Mouse (Mus musculus) frontal cortex, postnatal 25 days (tissue): ENCODE results near the gene Dync1li2.

ENCODE experiments used
- DNase-seq, 2 experiments: peaks; one replicate each; pipeline ENCODE4 v3.0.0; 2022; ENCODE audit warnings: low spot score in 2 of 2

Gene Dync1li2

GRCm38 (mm10) chr8:104380961-104381411, 61.9 kb downstream of the Dync1li2 start:
- no peak for DNase-seq

GRCm38 (mm10) chr8:104380269-104380668, 62.6 kb downstream of the Dync1li2 start:
- no peak for DNase-seq

- no peak for DNase-seq
These were observed 63.5 kb downstream of the Dync1li2 start for GRCm38 (mm10) chr8:104379301-104379836.

- DNase-seq: no peak
These were observed 66.2 kb downstream of the Dync1li2 start for GRCm38 (mm10) chr8:104376669-104377068.

GRCm38 (mm10) chr8:104375959-104376358, 66.9 kb downstream of the Dync1li2 start:
- DNase-seq: no peak

GRCm38 (mm10) chr8:104374864-104375846, 67.7 kb downstream of the Dync1li2 start:
- DNase-seq: no peak

GRCm38 (mm10) chr8:104374269-104374668, 68.6 kb downstream of the Dync1li2 start:
- DNase-seq: no peak

GRCm38 (mm10) chr8:104373779-104374178, 69.1 kb downstream of the Dync1li2 start:
- DNase-seq: no peak

- DNase-seq: no peak
These were observed 71.7 kb downstream of the Dync1li2 start for GRCm38 (mm10) chr8:104371121-104371520.

- no peak for DNase-seq
These were observed 72.8 kb downstream of the Dync1li2 start for GRCm38 (mm10) chr8:104370071-104370470.

GRCm38 (mm10) chr8:104369591-104369990, 73.3 kb downstream of the Dync1li2 start:
- DNase-seq: no peak
